26 mouse cellular contexts compared by ENCODE assay signal in genomic region chr4:7091201-7091814, GRCm38 (mm10).
"Had no signal": no experiment of that assay in that cellular context is flagged by ENCODE, and none has a peak within 500 bp of the region (broad histone marks: within the 10 kb centered on the region; RNA-seq: fewer than 3 reads in every experiment).

No protein-coding gene starts in this region.

- H3K27ac ChIP-seq: embryonic facial prominence, embryonic 10.5 days; embryonic facial prominence, embryonic 12.5 days; embryonic facial prominence, embryonic 13.5 days; embryonic facial prominence, embryonic 15.5 days; forebrain, embryonic 10.5 days; forebrain, embryonic 12.5 days; forebrain, embryonic 13.5 days; forebrain, embryonic 15.5 days; gastrocnemius, adult 2 months; heart, adult 2 months; heart, embryonic 10.5 days had no signal

- H3K27me3 ChIP-seq: embryonic facial prominence, embryonic 12.5 days; embryonic facial prominence, embryonic 13.5 days; embryonic facial prominence, embryonic 15.5 days; forebrain, embryonic 12.5 days; forebrain, embryonic 13.5 days; forebrain, embryonic 15.5 days had no signal

- H3K4me1 ChIP-seq: embryonic facial prominence, embryonic 10.5 days; embryonic facial prominence, embryonic 12.5 days; embryonic facial prominence, embryonic 13.5 days; embryonic facial prominence, embryonic 15.5 days; forebrain, embryonic 10.5 days; forebrain, embryonic 12.5 days; forebrain, embryonic 13.5 days; forebrain, embryonic 15.5 days; heart, embryonic 10.5 days had no signal

- H3K36me3 ChIP-seq: embryonic facial prominence, embryonic 10.5 days; embryonic facial prominence, embryonic 12.5 days; embryonic facial prominence, embryonic 13.5 days; embryonic facial prominence, embryonic 15.5 days; forebrain, embryonic 10.5 days; forebrain, embryonic 12.5 days; forebrain, embryonic 15.5 days; heart, embryonic 10.5 days had no signal

- H3K9me3 ChIP-seq: embryonic facial prominence, embryonic 12.5 days; forebrain, embryonic 12.5 days; forebrain, embryonic 15.5 days; heart, embryonic 10.5 days had no signal

- H3K4me3 ChIP-seq: embryonic facial prominence, embryonic 10.5 days; embryonic facial prominence, embryonic 12.5 days; embryonic facial prominence, embryonic 13.5 days; embryonic facial prominence, embryonic 15.5 days; erythroblast, embryonic 14.5 days; forebrain, embryonic 10.5 days; forebrain, embryonic 12.5 days; forebrain, embryonic 13.5 days; forebrain, embryonic 15.5 days; gastrocnemius, adult 2 months; heart, adult 2 months; heart, embryonic 10.5 days had no signal

- H3K4me2 ChIP-seq: embryonic facial prominence, embryonic 12.5 days; embryonic facial prominence, embryonic 13.5 days; embryonic facial prominence, embryonic 15.5 days; forebrain, embryonic 12.5 days; forebrain, embryonic 13.5 days; forebrain, embryonic 15.5 days had no signal

- H3K9ac ChIP-seq: embryonic facial prominence, embryonic 12.5 days; embryonic facial prominence, embryonic 13.5 days; embryonic facial prominence, embryonic 15.5 days; forebrain, embryonic 12.5 days; forebrain, embryonic 13.5 days; forebrain, embryonic 15.5 days; forebrain, postnatal 0 days had no signal

- DNase-seq: cerebellum, postnatal 10 days; cerebellum, postnatal 14 days; cerebellum, postnatal 25 days; cerebellum, postnatal 36 days; embryo, embryonic 11 days; forebrain, postnatal 0 days; gastrocnemius, adult 2 months; gastrocnemius, postnatal 10 days; gastrocnemius, postnatal 14 days; gastrocnemius, postnatal 25 days; gastrocnemius, postnatal 36 days; heart, adult 11 months; heart, adult 18-20 months; heart, adult 2 months had no signal

- ATAC-seq: forebrain, embryonic 13.5 days; forebrain, embryonic 14.5 days; forebrain, embryonic 15.5 days; forebrain, embryonic 16.5 days; forebrain, postnatal 0 days had no signal
